ENCODE assay signal across 18 mouse cellular contexts in the genomic region with DNA sequence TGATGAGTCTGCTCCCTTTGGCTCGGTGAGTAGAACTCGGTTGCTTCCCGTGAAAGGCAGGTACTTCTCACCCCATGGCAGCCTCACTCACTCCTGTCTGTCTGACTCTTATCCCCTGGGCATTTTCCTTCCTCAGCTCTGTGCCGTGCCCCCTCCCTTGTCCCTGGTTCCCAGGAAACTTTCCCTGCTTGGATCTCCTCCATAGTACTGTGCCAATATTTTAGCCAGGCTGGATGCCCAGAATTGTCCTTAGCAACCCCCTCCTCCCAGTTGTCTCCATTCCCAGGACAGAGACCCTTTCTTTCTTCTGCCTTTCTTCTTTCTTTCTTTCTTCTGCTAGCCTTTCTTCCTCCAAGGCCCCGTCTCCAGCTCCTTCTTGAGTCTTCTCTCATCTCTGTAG. TPM values are rescaled to one million over a fixed set of nuclear protein-coding genes. Genes with fewer than 3 reads are reported as not detected.
DNase-seq lines count a peak whose midpoint lies in the region; ATAC-seq lines count a peak whose summit lies in the region.
"Had no signal": no experiment of that assay in that cellular context is flagged by ENCODE, and none has a peak within 500 bp of the region (broad histone marks: within the 10 kb centered on the region; RNA-seq: fewer than 3 reads in every experiment).

No protein-coding gene starts in this region.

- H3K4me3 ChIP-seq in forebrain, embryonic 15.5 days, result no peak overlapping the region
- no peak overlapping the region for H3K4me3 ChIP-seq in forebrain, embryonic 11.5 days (ENCODE audit: low read depth, low read length)
- H3K4me3 ChIP-seq in kidney, embryonic 15.5 days (replicated peaks), result no peak overlapping the region

- H3K27ac ChIP-seq in forebrain, embryonic 15.5 days (replicated peaks), result no peak overlapping the region
- H3K27ac ChIP-seq in forebrain, embryonic 11.5 days (ENCODE audit: low read depth, low read length), result no peak overlapping the region
- H3K27ac ChIP-seq in kidney, embryonic 15.5 days, result no peak overlapping the region

- DNase-seq in forebrain, embryonic 11.5 days (ENCODE audit: low spot score), result no peak
- DNase-seq in kidney, adult 18-20 months, result no peak
- DNase-seq in right cerebral cortex, postnatal 10 days (ENCODE audit: low spot score in 2 of 2), result peak; percentile 57 to 59
- DNase-seq in right cerebral cortex, adult 18-20 months, result no peak
- DNase-seq in cerebellum, adult 18-20 months, result no peak
- DNase-seq: B cell, adult 2 months; kidney, postnatal 4 days; liver, postnatal 0 days; right cerebral cortex, postnatal 4 days; thymus, postnatal 4 days had no signal

- no peaks in the 10 kb centered on the region; the same call in 1 of the 2 replicates for H3K27me3 ChIP-seq in forebrain, embryonic 15.5 days
- H3K27me3 ChIP-seq in forebrain, embryonic 11.5 days (ENCODE audit: control insufficient read depth, insufficient read depth, low read length), result peaks cover 4% of the 10 kb centered on the region; the same call in 1 of the 2 replicates
- H3K27me3 ChIP-seq in kidney, embryonic 15.5 days, result peaks cover 3% of the 10 kb centered on the region; the same call in 1 of the 2 replicates

- no peaks in the 10 kb centered on the region for H3K9me3 ChIP-seq in forebrain, embryonic 15.5 days
- H3K9me3 ChIP-seq in forebrain, embryonic 11.5 days (ENCODE audit: control insufficient read depth, low read length), result no peaks in the 10 kb centered on the region
- H3K9me3 ChIP-seq in kidney, embryonic 15.5 days (replicated peaks), result no peaks in the 10 kb centered on the region
- H3K9me3 ChIP-seq: G1E; megakaryocyte, embryonic 14.5 days had no signal

- H3K9ac ChIP-seq in forebrain, embryonic 15.5 days (replicated peaks), result no peak overlapping the region
- H3K9ac ChIP-seq in forebrain, embryonic 11.5 days (ENCODE audit: low read length), result no peak overlapping the region
- H3K9ac ChIP-seq in kidney, embryonic 15.5 days, result no peak overlapping the region

- 62% methylated on average over 5 of the region's 5 CpGs for WGBS in forebrain, embryonic 15.5 days
- WGBS in forebrain, embryonic 11.5 days, result 85% methylated on average over 5 of the region's 5 CpGs
- WGBS in kidney, embryonic 15.5 days, result 75% methylated on average over 5 of the region's 5 CpGs

- no peak for ATAC-seq in forebrain, embryonic 15.5 days (replicated peaks)
- no peak for ATAC-seq in forebrain, embryonic 11.5 days (replicated peaks; ENCODE audit: low FRiP score)
- ATAC-seq in kidney, embryonic 15.5 days (replicated peaks; ENCODE audit: low FRiP score), result no peak
- ATAC-seq in megakaryocyte-erythroid progenitor cell, adult 5-6 weeks (replicated peaks; ENCODE audit: low FRiP score, low TSS enrichment, poor library complexity, severe bottlenecking), result no peak
- ATAC-seq: liver, postnatal 0 days had no signal

- H3K4me2 ChIP-seq in forebrain, embryonic 15.5 days (replicated peaks), result peak overlapping the region; percentile 71; the same call in 1 of the 2 replicates
- H3K4me2 ChIP-seq in forebrain, embryonic 11.5 days (ENCODE audit: low read depth, low read length, severe bottlenecking), result no peak overlapping the region
- 0 out of 2 replicates have a peak overlapping the region, but pooled peaks have one; percentile 94 for H3K4me2 ChIP-seq in kidney, embryonic 15.5 days

- no peaks in the 10 kb centered on the region for H3K36me3 ChIP-seq in forebrain, embryonic 15.5 days
- no peaks in the 10 kb centered on the region for H3K36me3 ChIP-seq in forebrain, embryonic 11.5 days (ENCODE audit: control insufficient read depth, insufficient read depth, low read length)
- no peaks in the 10 kb centered on the region for H3K36me3 ChIP-seq in kidney, embryonic 15.5 days
- H3K36me3 ChIP-seq: G1E had no signal

- peaks cover 8% of the 10 kb centered on the region; the same call in 1 of the 2 replicates for H3K4me1 ChIP-seq in forebrain, embryonic 15.5 days
- 0 out of 2 replicates have a peak, but pooled peaks cover 2% of the 10 kb centered on the region for H3K4me1 ChIP-seq in forebrain, embryonic 11.5 days (replicated peaks; ENCODE audit: control insufficient read depth, insufficient read depth, low read length)
- H3K4me1 ChIP-seq in kidney, embryonic 15.5 days, result peaks cover 12% of the 10 kb centered on the region; the same call in 1 of the 2 replicates

RNA-seq across cellular contexts. Expression of a gene that starts 1.6 kb away (rescaled TPM):
- polyA plus RNA-seq in forebrain, embryonic 15.5 days (2015; fragmentation: Nextera tagmentation; extraction: Ambion mirVana), result 7.0 and 8.2 TPM in 2 replicates
- 3.2 and 3.8 TPM in 2 replicates for polyA plus RNA-seq in forebrain, embryonic 11.5 days (2014; fragmentation: Nextera tagmentation; extraction: Ambion mirVana)
- polyA plus RNA-seq in kidney, embryonic 15.5 days (2015; fragmentation: Nextera tagmentation; extraction: Ambion mirVana), result 6.5 and 8.2 TPM in 2 replicates
- not detected in 2 replicates for total RNA-seq in megakaryocyte-erythroid progenitor cell, adult 5-6 weeks (2014; fragmentation: Nextera tagmentation)
- 0.47 TPM in 1 of 2 replicates, not detected in the other for total RNA-seq in megakaryocyte-erythroid progenitor cell, adult 5-6 weeks (2017)
- polyA plus RNA-seq: G1E had no signal

RNA-seq across cellular contexts. Expression of a gene that starts 8.7 kb away (rescaled TPM):
- not detected in 2 replicates for polyA plus RNA-seq in forebrain, embryonic 15.5 days (2015; fragmentation: Nextera tagmentation; extraction: Ambion mirVana)
- not detected in 2 replicates for polyA plus RNA-seq in forebrain, embryonic 11.5 days (2014; fragmentation: Nextera tagmentation; extraction: Ambion mirVana)
- polyA plus RNA-seq in kidney, embryonic 15.5 days (2015; fragmentation: Nextera tagmentation; extraction: Ambion mirVana), result not detected in 2 replicates
- total RNA-seq in megakaryocyte-erythroid progenitor cell, adult 5-6 weeks (2014; fragmentation: Nextera tagmentation), result not detected in 2 replicates
- not detected in 2 replicates for total RNA-seq in megakaryocyte-erythroid progenitor cell, adult 5-6 weeks (2017)
- total RNA-seq: G1E; left cerebral cortex, postnatal 36 days had no signal
- polyA plus RNA-seq: G1E; gonadal fat pad, adult 2 months; liver, postnatal 0 days; stomach, embryonic 14.5 days had no signal

RNA-seq across cellular contexts. Expression of a gene that starts 16.2 kb away (rescaled TPM):
- 750 and 789 TPM in 2 replicates for polyA plus RNA-seq in forebrain, embryonic 15.5 days (2015; fragmentation: Nextera tagmentation; extraction: Ambion mirVana)
- polyA plus RNA-seq in forebrain, embryonic 11.5 days (2014; fragmentation: Nextera tagmentation; extraction: Ambion mirVana), result 812 and 901 TPM in 2 replicates
- 755 and 782 TPM in 2 replicates for polyA plus RNA-seq in kidney, embryonic 15.5 days (2015; fragmentation: Nextera tagmentation; extraction: Ambion mirVana)
- total RNA-seq in megakaryocyte-erythroid progenitor cell, adult 5-6 weeks (2014; fragmentation: Nextera tagmentation), result 299 and 333 TPM in 2 replicates
- 225 and 305 TPM in 2 replicates for total RNA-seq in megakaryocyte-erythroid progenitor cell, adult 5-6 weeks (2017)

RNA-seq across cellular contexts. Expression of a gene that starts 21.3 kb away (rescaled TPM):
- polyA plus RNA-seq in forebrain, embryonic 15.5 days (2015; fragmentation: Nextera tagmentation; extraction: Ambion mirVana), result 14.3 and 15.6 TPM in 2 replicates
- 17.7 and 21.1 TPM in 2 replicates for polyA plus RNA-seq in forebrain, embryonic 11.5 days (2014; fragmentation: Nextera tagmentation; extraction: Ambion mirVana)
- 14.8 and 15.8 TPM in 2 replicates for polyA plus RNA-seq in kidney, embryonic 15.5 days (2015; fragmentation: Nextera tagmentation; extraction: Ambion mirVana)
- total RNA-seq in megakaryocyte-erythroid progenitor cell, adult 5-6 weeks (2014; fragmentation: Nextera tagmentation), result 44.7 and 61.0 TPM in 2 replicates
- 18.2 and 19.8 TPM in 2 replicates for total RNA-seq in megakaryocyte-erythroid progenitor cell, adult 5-6 weeks (2017)

RNA-seq across cellular contexts. Expression of a gene that starts 22.4 kb away (rescaled TPM):
- polyA plus RNA-seq in forebrain, embryonic 15.5 days (2015; fragmentation: Nextera tagmentation; extraction: Ambion mirVana), result 0.14 TPM in 1 of 2 replicates, not detected in the other
- polyA plus RNA-seq in forebrain, embryonic 11.5 days (2014; fragmentation: Nextera tagmentation; extraction: Ambion mirVana), result 0.35 and 0.56 TPM in 2 replicates
- polyA plus RNA-seq in kidney, embryonic 15.5 days (2015; fragmentation: Nextera tagmentation; extraction: Ambion mirVana), result 0.91 and 1.1 TPM in 2 replicates
- not detected in 2 replicates for total RNA-seq in megakaryocyte-erythroid progenitor cell, adult 5-6 weeks (2014; fragmentation: Nextera tagmentation)
- total RNA-seq in megakaryocyte-erythroid progenitor cell, adult 5-6 weeks (2017), result not detected in 2 replicates
- total RNA-seq: G1E; left cerebral cortex, postnatal 36 days had no signal
- polyA plus RNA-seq: G1E; gonadal fat pad, adult 2 months had no signal

Comparison
In these comparisons a context has a peak if more than half of its experiments do, and no peak if none do; other contexts are left out.
1. DNase-seq: peak in right cerebral cortex, postnatal 10 days (2 of 2); none in forebrain, embryonic 11.5 days (single experiment), kidney, adult 18-20 months (single experiment), right cerebral cortex, adult 18-20 months (single experiment) and cerebellum, adult 18-20 months (0 of 2).